Mouse (Mus musculus) cerebellum, postnatal 14 days (tissue): ENCODE data around the gene Mnat1.

ENCODE experiments used
- DNase-seq, 2 experiments: peaks; one replicate each; pipeline ENCODE4 v3.0.0; 2021; ENCODE audit warnings: mixed read lengths in 2 of 2

Gene Mnat1

GRCm38 (mm10) chr12:73241960-73242359 lies 118.4 kb downstream of the Mnat1 start:
- DNase-seq, result peak in 1 of 2 experiments; percentile 5

GRCm38 (mm10) chr12:73245687-73246086 lies 122.2 kb downstream of the Mnat1 start:
- DNase-seq, result no peak

- no peak for DNase-seq
These were observed 131.5 kb downstream of the Mnat1 start for GRCm38 (mm10) chr12:73255006-73255405.

DNA sequence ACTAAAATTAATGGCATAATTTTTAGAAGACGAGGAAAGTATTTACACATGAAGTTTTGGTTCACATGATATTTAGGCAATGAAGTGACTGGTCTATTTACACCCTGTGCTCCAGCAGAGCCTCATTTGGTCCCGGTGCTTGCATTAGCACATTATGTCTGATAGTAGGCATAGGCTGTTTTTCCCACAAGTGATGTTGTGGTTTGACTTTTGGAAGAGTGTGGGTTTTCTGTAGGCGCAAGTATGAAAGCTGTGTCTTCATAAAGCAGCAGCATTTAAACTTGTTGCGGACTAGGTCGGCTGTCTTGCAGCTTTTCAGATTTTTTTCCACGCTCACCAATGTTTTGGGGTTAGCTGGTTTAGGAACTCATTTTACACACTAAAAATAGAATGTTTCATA lies 135.8 kb downstream of the Mnat1 start:
- no peak for DNase-seq

- DNase-seq, result no peak
These were observed 136.8 kb downstream of the Mnat1 start for GRCm38 (mm10) chr12:73260339-73260738.

DNA sequence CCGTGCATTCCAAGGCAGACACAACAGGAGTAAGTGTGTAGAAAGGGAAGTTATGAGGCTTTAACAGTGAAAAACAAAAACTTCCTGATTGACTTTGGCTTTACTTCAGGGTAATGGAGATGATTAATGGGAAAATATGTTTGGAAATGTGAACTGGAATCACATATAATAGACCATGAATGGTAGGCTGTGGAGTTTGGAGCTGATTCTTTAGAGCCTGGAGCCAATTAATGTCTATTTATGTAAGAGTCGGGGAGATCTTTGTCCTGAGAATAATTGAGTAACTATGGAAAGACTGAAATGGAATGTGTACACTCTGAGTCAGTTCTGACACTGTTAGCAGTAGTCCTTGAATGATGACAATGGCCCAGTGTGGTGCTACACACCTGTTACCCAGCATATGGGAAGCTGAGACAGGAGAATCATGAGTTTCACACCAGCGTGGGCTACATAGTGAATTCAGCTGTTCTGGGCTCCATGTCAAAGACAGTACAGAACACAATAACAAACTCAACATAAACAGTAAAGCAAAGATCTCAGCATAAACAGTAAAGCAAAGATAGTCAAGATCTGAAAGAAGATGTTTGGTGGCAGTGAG lies 142.0 kb downstream of the Mnat1 start:
- DNase-seq, result no peak

DNA sequence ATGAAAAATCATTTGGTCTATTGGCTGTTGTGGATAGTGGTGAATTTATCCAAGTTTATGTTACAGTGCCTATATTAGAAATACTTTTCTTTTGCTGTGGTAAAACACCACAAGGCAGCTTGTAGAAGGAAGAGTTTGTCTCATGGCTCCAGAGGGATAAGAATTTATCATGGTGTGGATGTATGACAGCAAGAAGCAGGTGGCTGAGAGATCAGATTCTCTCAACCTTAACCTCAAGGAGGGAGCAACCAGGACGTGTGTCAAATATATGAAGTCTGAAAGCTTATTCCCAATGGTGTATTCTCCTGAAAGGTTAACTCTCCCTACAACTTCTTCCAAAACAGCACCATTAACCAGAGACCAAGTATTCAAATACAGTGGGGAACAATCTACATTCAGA lies 143.1 kb downstream of the Mnat1 start:
- DNase-seq, result no peak

- peak in 1 of 2 experiments; percentile 15 for DNase-seq
These were observed 145.0 kb downstream of the Mnat1 start for GRCm38 (mm10) chr12:73268497-73268896.

- DNase-seq, result no peak
These were observed 146.0 kb downstream of the Mnat1 start for GRCm38 (mm10) chr12:73269531-73269930.

DNA sequence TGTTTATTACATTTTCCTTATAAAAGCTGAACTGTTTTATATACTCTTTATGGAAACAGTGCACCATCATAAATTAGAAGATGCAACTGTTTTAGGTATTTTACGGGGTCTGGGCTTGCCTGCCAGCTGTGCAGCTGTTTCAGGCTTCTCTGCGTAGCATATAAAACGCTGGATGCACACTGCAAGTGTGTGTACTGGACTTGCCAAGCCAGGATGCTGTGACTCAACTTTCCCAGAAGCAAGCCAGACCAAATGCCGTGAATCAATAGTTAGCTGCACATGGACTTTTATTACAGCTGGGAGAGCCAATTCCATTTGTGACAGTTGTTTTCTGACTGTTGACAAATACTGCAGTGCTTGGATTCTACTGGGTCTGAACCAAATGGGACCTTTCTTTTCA lies 146.4 kb downstream of the Mnat1 start:
- DNase-seq, result no peak

GRCm38 (mm10) chr12:73274921-73275320 lies 151.4 kb downstream of the Mnat1 start:
- no peak for DNase-seq

- peak; percentile 93 to 94 for DNase-seq
These were observed 163.0 kb downstream of the Mnat1 start, which contains the start of the genes Trmt5 and Slc38a6 for GRCm38 (mm10) chr12:73286287-73287092. TSS of gene Trmt5 (minus strand) at chr12:73286710. TSS of gene Slc38a6 (plus strand) at chr12:73286779.

GRCm38 (mm10) chr12:73287609-73288008 lies 164.1 kb downstream of the Mnat1 start:
- no peak for DNase-seq

- DNase-seq, result no peak
These were observed 165.1 kb downstream of the Mnat1 start for GRCm38 (mm10) chr12:73288626-73289025.

GRCm38 (mm10) chr12:73294884-73295283 lies 171.4 kb downstream of the Mnat1 start:
- DNase-seq, result no peak

- DNase-seq, result no peak
These were observed 172.1 kb downstream of the Mnat1 start for GRCm38 (mm10) chr12:73295505-73296140.

GRCm38 (mm10) chr12:73298621-73299020 lies 175.1 kb downstream of the Mnat1 start:
- no peak for DNase-seq

GRCm38 (mm10) chr12:73300531-73300930 lies 177.0 kb downstream of the Mnat1 start:
- no peak for DNase-seq

DNA sequence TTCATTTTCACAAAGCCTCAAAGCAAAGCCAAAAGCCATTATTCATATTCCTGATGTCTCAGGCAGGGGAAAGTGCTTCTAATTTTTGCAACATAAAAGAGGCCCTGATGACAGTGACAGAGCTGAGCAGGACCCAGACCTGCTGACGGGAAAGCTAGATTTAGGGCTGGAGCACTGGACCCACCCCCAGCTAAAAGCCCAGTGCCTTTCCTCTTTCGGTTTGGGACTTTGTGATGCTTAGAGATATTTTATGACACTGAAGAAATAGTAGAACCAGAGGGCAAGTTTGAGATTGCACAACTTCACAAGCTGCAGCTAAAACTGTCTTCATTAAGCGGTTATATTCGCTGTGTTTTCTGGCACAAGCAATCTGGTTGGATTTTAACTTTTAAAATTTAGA lies 181.1 kb downstream of the Mnat1 start:
- no peak for DNase-seq

GRCm38 (mm10) chr12:73307750-73308149 lies 184.2 kb downstream of the Mnat1 start:
- no peak for DNase-seq

DNA sequence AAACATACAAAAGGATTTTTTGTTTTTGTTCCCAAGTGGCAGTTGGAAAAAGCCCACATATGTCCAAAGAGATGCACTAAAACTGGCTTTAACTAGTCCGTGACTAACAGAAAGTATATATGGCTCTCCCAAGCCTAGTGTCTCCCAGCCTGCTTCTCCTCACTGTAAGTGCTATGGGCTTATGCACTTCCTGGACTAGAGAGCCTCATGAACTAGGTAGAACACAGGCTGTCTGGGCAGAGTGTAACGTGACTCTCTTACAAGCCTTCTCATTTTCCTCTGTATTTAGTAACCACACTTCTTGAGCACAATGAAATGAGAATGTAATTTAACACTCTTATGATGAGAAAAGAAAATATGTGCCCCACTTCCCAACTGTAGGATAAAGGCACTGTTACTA lies 185.2 kb downstream of the Mnat1 start:
- DNase-seq, result no peak

- no peak for DNase-seq
These were observed 194.5 kb downstream of the Mnat1 start for GRCm38 (mm10) chr12:73317706-73318686.
